Mouse (Mus musculus): Measurements from ENCODE around the gene Prl3d3. TPM values are rescaled to one million over a fixed set of nuclear protein-coding genes. Genes with fewer than 3 reads are reported as not detected.
"Not testable (repeated sequence)": the region's sequence is repeated elsewhere in the genome, so short reads cannot be mapped to it uniquely, and the experiment has no call there.

The Prl3d3 gene
- not detected for total RNA-seq (2021)
- not detected in 2 replicates for polyA plus RNA-seq (2012; rRNA removed)
- long read RNA-seq, result 0 reads

DNA sequence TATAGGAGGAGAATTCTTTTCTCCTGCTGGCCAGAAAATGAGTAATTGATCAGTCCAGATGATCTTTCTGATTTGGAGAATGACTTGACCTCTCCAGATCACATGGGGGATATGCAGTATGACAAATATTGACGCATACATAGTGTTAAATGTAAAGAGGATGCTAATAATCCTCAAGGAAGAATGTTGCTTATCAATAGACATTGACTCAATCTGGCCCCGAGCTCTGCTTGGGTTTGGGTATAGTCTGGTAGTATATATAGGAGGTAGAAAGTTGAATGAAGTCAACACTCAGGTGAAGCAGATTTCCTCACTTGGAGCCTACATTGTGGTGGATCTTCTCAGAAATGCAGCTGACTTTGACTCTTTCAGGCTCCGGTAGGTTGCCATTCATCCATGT, at the start of gene Prl3d3:
Prl3d3 (plus strand) TSS at position 301 of the 400 bp plus-strand sequence.
- intact Hi-C loops (cut with DNase I); DNase-seq; H3K27ac ChIP-seq; H3K27me3 ChIP-seq (ENCODE audit: control insufficient read depth, insufficient read depth, low read length); H3K4me1 ChIP-seq (ENCODE audit: control insufficient read depth, insufficient read depth, low read length); H3K9ac ChIP-seq (ENCODE audit: low read depth, low read length); H3K36me3 ChIP-seq (ENCODE audit: control insufficient read depth, insufficient read depth, low read length); H3K4me3 ChIP-seq; H3K79me2 ChIP-seq (replicated peaks; ENCODE audit: control insufficient read depth, insufficient read depth, low read length): not testable (repeated sequence)
- 80% methylated on average over 3 of the region's 3 CpGs for WGBS

DNA sequence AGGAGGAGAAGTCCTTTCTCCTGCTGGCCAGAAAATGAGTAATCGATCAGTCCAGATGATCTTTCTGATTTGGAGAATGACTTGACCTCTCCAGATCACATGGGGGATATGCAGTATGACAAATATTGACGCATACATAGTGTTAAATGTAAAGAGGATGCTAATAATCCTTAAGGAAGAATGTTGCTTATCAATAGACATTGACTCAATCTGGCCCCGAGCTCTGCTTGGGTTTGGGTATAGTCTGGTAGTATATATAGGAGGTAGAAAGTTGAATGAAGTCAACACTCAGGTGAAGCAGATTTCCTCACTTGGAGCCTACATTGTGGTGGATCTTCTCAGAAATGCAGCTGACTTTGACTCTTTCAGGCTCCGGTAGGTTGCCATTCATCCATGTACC, 35.2 kb upstream of the Prl3d3 start, which contains the start of gene Prl3d2:
Prl3d2 (plus strand) TSS at position 301 of the 400 bp plus-strand sequence.
- H3K27ac ChIP-seq; H3K79me2 ChIP-seq (replicated peaks; ENCODE audit: control insufficient read depth, insufficient read depth, low read length); intact Hi-C loops (cut with DNase I); H3K4me3 ChIP-seq; H3K9ac ChIP-seq (ENCODE audit: low read depth, low read length); H3K27me3 ChIP-seq (ENCODE audit: control insufficient read depth, insufficient read depth, low read length); DNase-seq; H3K36me3 ChIP-seq (ENCODE audit: control insufficient read depth, insufficient read depth, low read length); H3K4me1 ChIP-seq (ENCODE audit: control insufficient read depth, insufficient read depth, low read length): not testable (repeated sequence)
- WGBS, result 87% methylated on average over 4 of the region's 4 CpGs

DNA sequence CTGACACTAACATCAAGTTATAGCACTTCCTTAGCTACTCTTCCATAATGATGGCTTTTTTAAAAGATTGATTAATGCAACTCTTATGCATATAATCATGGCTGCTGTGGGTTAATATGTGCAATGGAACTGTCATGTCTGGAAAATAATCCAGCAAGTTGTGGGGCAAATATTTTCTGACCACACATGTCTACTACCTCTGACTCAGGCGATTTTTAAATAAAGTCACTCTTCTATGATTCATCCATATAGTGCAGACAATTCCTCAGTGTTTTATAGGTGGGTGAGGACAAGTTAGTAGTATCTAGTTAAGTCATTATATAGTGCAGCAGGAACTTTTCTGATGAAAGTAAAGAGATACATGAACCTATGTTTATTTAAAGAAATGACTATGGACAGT, 8.3 kb upstream of the Prl3d3 start:
- 53% methylated on average over 1 of the region's 1 CpGs for WGBS
- H3K9ac ChIP-seq (ENCODE audit: low read depth, low read length), result no peak overlapping the region
- H3K4me1 ChIP-seq (ENCODE audit: control insufficient read depth, insufficient read depth, low read length), result no peaks in the 10 kb centered on the region
- H3K27me3 ChIP-seq (ENCODE audit: control insufficient read depth, insufficient read depth, low read length), result no peaks in the 10 kb centered on the region
- H3K79me2 ChIP-seq (replicated peaks; ENCODE audit: control insufficient read depth, insufficient read depth, low read length), result no peaks in the 10 kb centered on the region
- H3K36me3 ChIP-seq (ENCODE audit: control insufficient read depth, insufficient read depth, low read length), result no peaks in the 10 kb centered on the region
- DNase-seq, result no peak
- H3K4me3 ChIP-seq, result no peak overlapping the region
- H3K27ac ChIP-seq, result no peak overlapping the region
- intact Hi-C loops (cut with DNase I), result no loop called here
- no peak for TF ChIP-seq POLR2A (IDR thresholded peaks at IDR 0.05; ENCODE audit: insufficient read depth, low read depth, low read length)
- no peak for TF ChIP-seq EP300 (IDR thresholded peaks at IDR 0.05; ENCODE audit: insufficient read depth, low read depth, low read length)
- TF ChIP-seq CTCF (IDR thresholded peaks at IDR 0.05), result no peak

DNA sequence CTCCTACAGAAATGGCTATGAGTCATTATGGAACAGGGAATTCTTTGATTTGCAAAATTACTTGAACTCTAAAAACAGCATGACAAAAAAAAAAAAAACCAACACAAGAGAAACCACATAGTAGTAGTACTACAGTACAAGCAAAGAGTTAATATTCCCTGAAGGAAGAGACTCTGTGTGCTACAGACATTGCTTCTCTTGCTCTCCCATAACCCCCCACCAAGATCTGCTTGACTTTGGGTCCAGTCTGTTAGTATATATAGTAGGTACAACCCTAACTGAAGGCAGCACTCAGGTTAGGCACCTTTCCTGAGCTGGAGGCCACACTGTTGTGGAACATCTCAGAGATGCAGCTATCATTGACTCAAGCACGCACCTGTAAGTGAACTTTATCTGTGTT, 39.8 kb downstream of the Prl3d3 start, which contains the start of gene Prl3c1:
Prl3c1 (plus strand) TSS at position 301 of the 400 bp plus-strand sequence.
- no peak within 1 kb of the TSS for H3K4me3 ChIP-seq
- H3K9ac ChIP-seq (ENCODE audit: low read depth, low read length), result no peak within 1 kb of the TSS
- intact Hi-C loops (cut with DNase I), result no loop called here
- H3K27me3 ChIP-seq (ENCODE audit: control insufficient read depth, insufficient read depth, low read length), result no peaks in the 10 kb centered on the region
- TF ChIP-seq CTCF (IDR thresholded peaks at IDR 0.05) (no peak), EP300 (IDR thresholded peaks at IDR 0.05; ENCODE audit: insufficient read depth, low read depth, low read length) (no peak), POLR2A (IDR thresholded peaks at IDR 0.05; ENCODE audit: insufficient read depth, low read depth, low read length) (no peak)
- no peaks in the 10 kb centered on the region for H3K36me3 ChIP-seq (ENCODE audit: control insufficient read depth, insufficient read depth, low read length)
- H3K27ac ChIP-seq, result no peak within 1 kb of the TSS
- H3K79me2 ChIP-seq (replicated peaks; ENCODE audit: control insufficient read depth, insufficient read depth, low read length), result no peaks in the 10 kb centered on the region
- no peaks in the 10 kb centered on the region for H3K4me1 ChIP-seq (ENCODE audit: control insufficient read depth, insufficient read depth, low read length)
- WGBS, result 76% methylated on average over 1 of the region's 1 CpGs
- no peak for DNase-seq

Other genes with a start within 250 kb of the Prl3d3 start
- not detected for gene Prl, start 99.2 kb upstream of the Prl3d3 start, total RNA-seq (2021)
- not detected in 2 replicates for gene Prl, start 99.2 kb upstream of the Prl3d3 start, polyA plus RNA-seq (2012; rRNA removed)
- gene Prl3d1, start 62.6 kb upstream of the Prl3d3 start, total RNA-seq (2021), result not detected
- not detected in 2 replicates for gene Prl3d1, start 62.6 kb upstream of the Prl3d3 start, polyA plus RNA-seq (2012; rRNA removed)
- gene Prl3d2, start 35.1 kb upstream of the Prl3d3 start, total RNA-seq (2021), result not detected
- not detected in 2 replicates for gene Prl3d2, start 35.1 kb upstream of the Prl3d3 start, polyA plus RNA-seq (2012; rRNA removed)
- gene Prl3c1, start 39.9 kb downstream of the Prl3d3 start, total RNA-seq (2021), result not detected
- gene Prl3c1, start 39.9 kb downstream of the Prl3d3 start, polyA plus RNA-seq (2012; rRNA removed), result not detected in 2 replicates
- gene Prl3b1, start 85.1 kb downstream of the Prl3d3 start, total RNA-seq (2021), result not detected
- gene Prl3b1, start 85.1 kb downstream of the Prl3d3 start, polyA plus RNA-seq (2012; rRNA removed), result not detected in 2 replicates
- gene Prl3a1, start 102.6 kb downstream of the Prl3d3 start, total RNA-seq (2021), result not detected
- gene Prl3a1, start 102.6 kb downstream of the Prl3d3 start, polyA plus RNA-seq (2012; rRNA removed), result not detected in 2 replicates
- gene Prl6a1, start 155.8 kb downstream of the Prl3d3 start, total RNA-seq (2021), result not detected
- not detected in 2 replicates for gene Prl6a1, start 155.8 kb downstream of the Prl3d3 start, polyA plus RNA-seq (2012; rRNA removed)
- gene Prl8a2, start 188.9 kb downstream of the Prl3d3 start, total RNA-seq (2021), result not detected
- not detected in 2 replicates for gene Prl8a2, start 188.9 kb downstream of the Prl3d3 start, polyA plus RNA-seq (2012; rRNA removed)
- not detected for gene Prl2b1, start 234.1 kb downstream of the Prl3d3 start, total RNA-seq (2021)
- not detected in 2 replicates for gene Prl2b1, start 234.1 kb downstream of the Prl3d3 start, polyA plus RNA-seq (2012; rRNA removed)

Measured in heart, adult 2 months (tissue).